Mouse (Mus musculus) MEL (cell line): ENCODE measurements around the gene Ssh3. TPM values are rescaled to one million over a fixed set of nuclear protein-coding genes. Genes with fewer than 3 reads are reported as not detected.

Experiments used
- DNase-seq: peaks from one replicate; pipeline ENCODE4 v3.0.0; 2011; ENCODE audit warnings: low read depth, low spot score
- H3K27ac ChIP-seq: 2 replicates; pipeline ENCODE4 v1.5.1; 2012; ENCODE audit warnings: low read depth, mild to moderate bottlenecking, control low read depth, low read length, moderate library complexity; ENCODE audit not compliant: control insufficient read depth
- H3K27me3 ChIP-seq, 2 experiments: fragments of 150-350 bp in 1 of 2; sonication (generic) in 1 of 2; 2 replicates each; pipeline ENCODE4 v1.6.1; 2012; ENCODE audit warnings: low read length in 2 of 2, mild to moderate bottlenecking in 2 of 2, improper control_type of control experiment in 1 of 2, moderate library complexity in 1 of 2; ENCODE audit not compliant: insufficient read depth in 2 of 2, control insufficient read depth in 1 of 2
- H3K36me3 ChIP-seq, 2 experiments: 2 replicates each; pipeline ENCODE4 v1.6.1; 2012 to 2014; ENCODE audit warnings: low read length in 2 of 2, improper control_type of control experiment in 1 of 2, inconsistent platforms in 1 of 2, mild to moderate bottlenecking in 1 of 2; ENCODE audit not compliant: insufficient read depth in 2 of 2, control insufficient read depth in 1 of 2
- H3K4me1 ChIP-seq, 2 experiments: fragments of 150-350 bp in 1 of 2; sonication (generic) in 1 of 2; 2 replicates each; pipeline ENCODE4 v1.6.1; 2012; ENCODE audit warnings: low read length in 2 of 2, improper control_type of control experiment in 1 of 2, mild to moderate bottlenecking in 1 of 2; ENCODE audit not compliant: insufficient read depth in 2 of 2, control insufficient read depth in 1 of 2
- H3K4me3 ChIP-seq, 2 experiments: fragments of 150-350 bp in 1 of 2; sonication (generic) in 1 of 2; 2 replicates each; pipeline ENCODE4 v1.5.1; 2012; ENCODE audit warnings: low read depth in 2 of 2, low read length in 2 of 2, mild to moderate bottlenecking in 2 of 2, moderate library complexity in 2 of 2, control low read depth in 1 of 2, improper control_type of control experiment in 1 of 2; ENCODE audit not compliant: control insufficient read depth in 1 of 2, insufficient read depth in 1 of 2
- H3K79me2 ChIP-seq: 2 replicates; pipeline ENCODE4 v1.6.1; 2012; ENCODE audit warnings: mild to moderate bottlenecking, low read length, moderate library complexity; ENCODE audit not compliant: control insufficient read depth, poor library complexity, insufficient read depth
- H3K9ac ChIP-seq: 2 replicates; pipeline ENCODE4 v1.6.1; 2012; ENCODE audit warnings: low read depth, mild to moderate bottlenecking, control low read depth, low read length, moderate library complexity; ENCODE audit not compliant: control insufficient read depth, poor library complexity, severe bottlenecking
- H3K9me3 ChIP-seq: fragments of 150-350 bp; sonication (generic); replicated peaks from 2 replicates; pipeline ENCODE4 v1.6.1; 2012; ENCODE audit warnings: mild to moderate bottlenecking, low read length, improper control_type of control experiment, moderate library complexity; ENCODE audit not compliant: insufficient read depth
- BHLHE40 ChIP-seq: IDR thresholded peaks from 2 replicates; pipeline ENCODE4 v1.6.1; 2012; ENCODE audit warnings: low read depth, mild to moderate bottlenecking, inconsistent platforms, low read length, improper control_type of control experiment, borderline replicate concordance
- CHD1 ChIP-seq: IDR thresholded peaks from 2 replicates; pipeline ENCODE4 v1.6.1; 2012; ENCODE audit warnings: low read depth, mild to moderate bottlenecking, inconsistent platforms, low read length, improper control_type of control experiment
- CHD2 ChIP-seq: IDR thresholded peaks from 2 replicates; pipeline ENCODE4 v1.6.1; 2011; ENCODE audit warnings: low read length, improper control_type of control experiment
- ELF1 ChIP-seq: IDR thresholded peaks from 2 replicates; pipeline ENCODE4 v1.6.1; 2014; ENCODE audit warnings: low read depth, mild to moderate bottlenecking, inconsistent platforms, low read length, improper control_type of control experiment, moderate library complexity
- EP300 ChIP-seq, 2 experiments: IDR thresholded peaks; 2 replicates each; pipeline ENCODE4 v1.6.1; 2011; ENCODE audit warnings: improper control_type of control experiment in 2 of 2, low read length in 2 of 2, low read depth in 1 of 2, mild to moderate bottlenecking in 1 of 2
- ETS1 ChIP-seq: IDR thresholded peaks from 2 replicates; pipeline ENCODE4 v1.6.1; 2012; ENCODE audit warnings: low read depth, mild to moderate bottlenecking, inconsistent platforms, low read length, improper control_type of control experiment, moderate library complexity
- GABPA ChIP-seq: IDR thresholded peaks from 2 replicates; pipeline ENCODE4 v1.6.1; 2012; ENCODE audit warnings: low read depth, mild to moderate bottlenecking, inconsistent platforms, low read length, improper control_type of control experiment, moderate library complexity
- GATA1 ChIP-seq: IDR thresholded peaks from 2 replicates; pipeline ENCODE4 v1.6.1; 2011; ENCODE audit warnings: low read depth, low read length, improper control_type of control experiment
- MAFK ChIP-seq: IDR thresholded peaks from 2 replicates; pipeline ENCODE4 v1.6.1; 2011; ENCODE audit warnings: low read depth, mild to moderate bottlenecking, low read length, improper control_type of control experiment, borderline replicate concordance
- MAX ChIP-seq: IDR thresholded peaks from 2 replicates; pipeline ENCODE4 v1.6.1; 2011; ENCODE audit warnings: low read length, improper control_type of control experiment
- MAZ ChIP-seq: IDR thresholded peaks from 2 replicates; pipeline ENCODE4 v1.6.1; 2012; ENCODE audit warnings: low read depth, mild to moderate bottlenecking, inconsistent platforms, low read length, improper control_type of control experiment
- MEF2A ChIP-seq: IDR thresholded peaks from 2 replicates; pipeline ENCODE4 v1.6.1; 2014; ENCODE audit warnings: low read depth, mild to moderate bottlenecking, inconsistent platforms, low read length, improper control_type of control experiment; ENCODE audit not compliant: poor library complexity, insufficient replicate concordance, severe bottlenecking; ENCODE audit errors: extremely low read depth
- MXI1 ChIP-seq: IDR thresholded peaks from 2 replicates; pipeline ENCODE4 v1.6.1; 2011; ENCODE audit warnings: mild to moderate bottlenecking, low read depth, low read length, improper control_type of control experiment
- MYB ChIP-seq: IDR thresholded peaks from 2 replicates; pipeline ENCODE4 v1.6.1; 2011; ENCODE audit warnings: mild to moderate bottlenecking, low read depth, low read length, improper control_type of control experiment
- MYC ChIP-seq: IDR thresholded peaks from 2 replicates; pipeline ENCODE4 v1.6.1; 2011; ENCODE audit warnings: low read depth, mild to moderate bottlenecking, low read length, improper control_type of control experiment, moderate library complexity
- NELFE ChIP-seq: IDR thresholded peaks from 2 replicates; pipeline ENCODE4 v1.6.1; 2011; ENCODE audit warnings: low read depth, low read length, improper control_type of control experiment
- POLR2A ChIP-seq, 2 experiments: IDR thresholded peaks; 2 replicates each; pipeline ENCODE4 v1.6.1; 2011 to 2012; ENCODE audit warnings: low read length in 2 of 2, mild to moderate bottlenecking in 2 of 2, control low read depth in 1 of 2, improper control_type of control experiment in 1 of 2, low read depth in 1 of 2, moderate library complexity in 1 of 2; ENCODE audit not compliant: control insufficient read depth in 1 of 2, insufficient read depth in 1 of 2, poor library complexity in 1 of 2
- POLR2AphosphoS5 ChIP-seq: IDR thresholded peaks from 2 replicates; pipeline ENCODE4 v1.6.1; 2012; ENCODE audit warnings: low read depth, borderline replicate concordance, mild to moderate bottlenecking, inconsistent platforms, low read length, moderate library complexity, mixed read lengths
- RAD21 ChIP-seq: IDR thresholded peaks from 2 replicates; pipeline ENCODE4 v1.6.1; 2011; ENCODE audit warnings: mild to moderate bottlenecking, low read depth, low read length, improper control_type of control experiment
- SMC3 ChIP-seq: IDR thresholded peaks from 2 replicates; pipeline ENCODE4 v1.6.1; 2011; ENCODE audit warnings: low read depth, low read length, improper control_type of control experiment
- TAL1 ChIP-seq: IDR thresholded peaks from 2 replicates; pipeline ENCODE4 v1.6.1; 2012; ENCODE audit warnings: mild to moderate bottlenecking, inconsistent platforms, low read length, moderate library complexity, mixed read lengths
- TBP ChIP-seq: IDR thresholded peaks from 2 replicates; pipeline ENCODE4 v1.8.0; 2011; ENCODE audit warnings: low read depth, low read length, improper control_type of control experiment
- TCF12 ChIP-seq: IDR thresholded peaks from 2 replicates; pipeline ENCODE4 v1.6.1; 2014; ENCODE audit warnings: low read depth, mild to moderate bottlenecking, inconsistent platforms, low read length, improper control_type of control experiment, moderate library complexity
- UBTF ChIP-seq: IDR thresholded peaks from 2 replicates; pipeline ENCODE4 v1.6.1; 2012; ENCODE audit warnings: low read depth, mild to moderate bottlenecking, inconsistent platforms, low read length, improper control_type of control experiment, moderate library complexity, borderline replicate concordance; ENCODE audit not compliant: insufficient read depth
- USF1 ChIP-seq: IDR thresholded peaks from 2 replicates; pipeline ENCODE4 v1.6.1; 2014; ENCODE audit warnings: low read depth, mild to moderate bottlenecking, inconsistent platforms, low read length, improper control_type of control experiment, moderate library complexity
- ZC3H11A ChIP-seq: IDR thresholded peaks from 2 replicates; pipeline ENCODE4 v1.6.1; 2012; ENCODE audit warnings: low read depth, mild to moderate bottlenecking, inconsistent platforms, low read length, improper control_type of control experiment
- ZKSCAN1 ChIP-seq: IDR thresholded peaks from 2 replicates; pipeline ENCODE4 v1.6.1; 2012; ENCODE audit warnings: low read depth, mild to moderate bottlenecking, inconsistent platforms, low read length, improper control_type of control experiment, moderate library complexity
- ZMIZ1 ChIP-seq: IDR thresholded peaks from 2 replicates; pipeline ENCODE4 v1.6.1; 2012; ENCODE audit warnings: low read depth, mild to moderate bottlenecking, inconsistent platforms, low read length, improper control_type of control experiment, moderate library complexity
- ZNF384 ChIP-seq: IDR thresholded peaks from 2 replicates; pipeline ENCODE4 v1.6.1; 2012; ENCODE audit warnings: low read depth, mild to moderate bottlenecking, inconsistent platforms, low read length, improper control_type of control experiment
- polyA plus RNA-seq, 2 experiments: library from polyadenylated mRNA; stranded (reverse) in 1 of 2; unstranded in 1 of 2; fragments of >175 nt in 1 of 2; fragments of >200 nt in 1 of 2; gene quantifications; 2 replicates each; pipeline versions ENCODE4 v1.2.1 to v1.2.4; 2012; ENCODE audit warnings: low replicate concordance in 2 of 2, low read depth in 1 of 2; ENCODE audit not compliant: insufficient read length in 2 of 2, insufficient read depth in 1 of 2, missing spikeins in 1 of 2
- total RNA-seq: library from RNA; depleted of rRNA; stranded (reverse); fragments of 300-350 nt; gene quantifications from 2 replicates; pipeline ENCODE4 v1.2.3, GENCODE M21; 2012

The Ssh3 gene
- total and polyA plus RNA-seq, 3 experiments, result 9.2 to 14.1 TPM; not detected in 1

DNA sequence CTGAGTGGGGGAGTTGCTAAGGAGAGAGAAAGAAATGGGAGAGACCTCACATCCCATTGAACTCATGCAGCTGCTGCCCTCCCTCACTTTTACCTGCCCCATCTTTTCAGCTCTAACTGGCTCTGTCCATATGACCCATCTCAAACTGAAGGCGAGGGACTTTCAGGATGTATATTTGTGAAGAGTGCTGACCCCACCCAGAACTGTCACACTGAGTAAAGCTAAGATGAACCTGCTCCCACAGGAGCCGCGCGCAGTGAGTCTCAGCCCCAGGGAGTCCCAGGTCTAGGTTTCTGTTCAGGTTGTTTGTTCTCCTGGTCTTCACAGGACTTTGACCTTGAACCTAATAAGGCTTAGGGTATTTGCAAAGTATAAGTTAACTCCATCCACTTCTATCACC is 40.1 kb downstream of the Ssh3 start:
- H3K9ac ChIP-seq, result no peak overlapping the region
- no peaks in the 10 kb centered on the region for H3K27me3 ChIP-seq
- peaks cover 2 to 29% of the 10 kb centered on the region in 2 experiments; a peak in 3 of 4 replicates for H3K4me1 ChIP-seq
- no peaks in the 10 kb centered on the region for H3K9me3 ChIP-seq
- H3K4me3 ChIP-seq, result no peak overlapping the region
- no peak for DNase-seq
- peaks cover 0 to 11% of the 10 kb centered on the region in 2 experiments; a peak in 2 of 4 replicates for H3K36me3 ChIP-seq
- peaks cover 2% of the 10 kb centered on the region; the same call in 1 of the 2 replicates for H3K79me2 ChIP-seq
- H3K27ac ChIP-seq, result no peak overlapping the region
- no peak for TF ChIP-seq RAD21
- no peak for TF ChIP-seq TAL1
- no peak for TF ChIP-seq TCF12

DNA sequence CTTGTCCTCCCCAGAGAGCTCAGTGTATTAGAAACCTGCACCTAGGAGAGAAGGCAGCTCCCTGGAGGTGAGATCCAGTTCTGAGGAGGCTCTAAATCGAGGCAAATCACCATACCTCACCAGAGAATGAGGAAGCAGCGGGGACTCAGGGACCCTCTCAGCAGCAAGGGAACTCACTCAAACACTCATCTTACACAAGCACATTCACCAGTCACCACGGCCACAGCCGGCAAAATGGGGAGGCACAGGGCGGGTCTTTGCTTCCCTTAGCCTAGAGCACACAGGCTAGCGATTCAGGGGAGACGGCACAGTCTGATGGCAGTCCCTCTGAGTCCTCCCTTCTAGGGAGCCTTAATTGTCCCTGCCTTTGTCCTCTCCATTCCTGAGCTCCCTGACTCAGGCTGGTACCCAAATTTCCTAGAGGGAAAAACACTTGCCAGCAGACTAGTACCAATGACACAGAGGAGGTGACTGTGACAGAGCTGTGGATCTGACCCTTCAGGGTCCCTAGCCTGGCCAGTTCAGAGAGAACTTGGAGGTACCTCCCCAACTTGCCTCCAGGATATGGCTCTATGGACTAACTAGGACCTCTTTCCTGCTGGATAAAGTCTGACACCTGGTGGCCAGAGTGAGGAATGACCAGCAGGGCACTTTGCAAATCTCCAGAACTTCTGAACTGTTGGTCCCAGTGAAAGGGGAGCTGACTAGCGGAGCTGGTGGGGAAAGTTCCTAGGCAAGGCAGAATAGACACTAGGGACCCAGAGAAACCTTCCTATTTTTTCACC is 40.9 kb downstream of the Ssh3 start:
- no peaks in the 10 kb centered on the region for H3K27me3 ChIP-seq
- H3K27ac ChIP-seq, result no peak overlapping the region
- no peaks in the 10 kb centered on the region for H3K9me3 ChIP-seq
- H3K4me3 ChIP-seq, result no peak overlapping the region
- H3K36me3 ChIP-seq, result peaks cover 0 to 11% of the 10 kb centered on the region in 2 experiments; a peak in 2 of 4 replicates
- peak overlapping the region; percentile 35; the same call in 1 of the 2 replicates for H3K9ac ChIP-seq
- H3K79me2 ChIP-seq, result peaks cover 2% of the 10 kb centered on the region; the same call in 1 of the 2 replicates
- peak; percentile 89 for DNase-seq
- H3K4me1 ChIP-seq, result peaks cover 2 to 29% of the 10 kb centered on the region in 2 experiments; a peak in 3 of 4 replicates
- TF ChIP-seq BHLHE40, result no peak
- TF ChIP-seq MYC, result no peak
- no peak for TF ChIP-seq ZMIZ1
- TF ChIP-seq CHD1, result no peak
- 0 out of 2 replicates have a peak, but pooled peaks have one; percentile 16 for TF ChIP-seq ETS1
- no peak for TF ChIP-seq TCF12
- TF ChIP-seq GABPA, result no peak
- peak; percentile 48; the same call in 1 of the 2 replicates for TF ChIP-seq ZKSCAN1
- TF ChIP-seq USF1, result 0 out of 2 replicates have a peak, but pooled peaks have one; percentile 8
- no peak for TF ChIP-seq TAL1
- no peak for TF ChIP-seq MAX
- TF ChIP-seq RAD21, result peak; percentile 99
- TF ChIP-seq MAFK, result no peak
- TF ChIP-seq ELF1, result peak; percentile 48; the same call in 1 of the 2 replicates
- peak; percentile 55; the same call in 1 of the 2 replicates for TF ChIP-seq MXI1
- TF ChIP-seq POLR2AphosphoS5, result no peak
- TF ChIP-seq EP300 (IDR thresholded peaks at IDR 0.05; ENCODE audit: low read depth in 1 of 2, low read length in 2 of 2), result 0 out of 4 replicates have a peak, but pooled peaks of 1 of the 2 experiments have one; percentile 19
- no peak for TF ChIP-seq MYB
- no peak for TF ChIP-seq CHD2
- no peak for TF ChIP-seq MEF2A
- TF ChIP-seq UBTF, result no peak
- TF ChIP-seq POLR2A (IDR thresholded peaks at IDR 0.05; ENCODE audit: control insufficient read depth in 1 of 2, insufficient read depth in 1 of 2, low read depth in 1 of 2, low read length in 2 of 2, poor library complexity in 1 of 2), result no peak
- TF ChIP-seq NELFE, result no peak
- TF ChIP-seq ZC3H11A, result peak; percentile 94
- no peak for TF ChIP-seq ZNF384
- peak; percentile 98 for TF ChIP-seq SMC3
- TF ChIP-seq GATA1, result no peak
- TF ChIP-seq TBP, result no peak
- 0 out of 2 replicates have a peak, but pooled peaks have one; percentile 34 for TF ChIP-seq MAZ
